Mouse (Mus musculus): ENCODE results near the gene Rnf4.

- TF ChIP-seq CTCF (IDR thresholded peaks at IDR 0.05; ENCODE audit: extremely low read depth, insufficient read length, insufficient replicate concordance, low read depth, low read length) (no peak), POLR2A (IDR thresholded peaks at IDR 0.05; ENCODE audit: low read depth, low read length) (no peak)
These were observed 24.2 kb downstream of the Rnf4 start for GRCm38 (mm10) chr5:34360261-34360660.
